Mouse (Mus musculus) spleen, adult 12 weeks (tissue): Measurements from ENCODE around the gene Nectin2.

Experiments used
- DNase-seq: peaks from one replicate; pipeline ENCODE4 v3.0.0; 2022; ENCODE audit warnings: low spot score

Gene Nectin2

GRCm38 (mm10) chr7:19743791-19744190 is 6.5 kb downstream of the Nectin2 start:
- DNase-seq: no peak

DNA sequence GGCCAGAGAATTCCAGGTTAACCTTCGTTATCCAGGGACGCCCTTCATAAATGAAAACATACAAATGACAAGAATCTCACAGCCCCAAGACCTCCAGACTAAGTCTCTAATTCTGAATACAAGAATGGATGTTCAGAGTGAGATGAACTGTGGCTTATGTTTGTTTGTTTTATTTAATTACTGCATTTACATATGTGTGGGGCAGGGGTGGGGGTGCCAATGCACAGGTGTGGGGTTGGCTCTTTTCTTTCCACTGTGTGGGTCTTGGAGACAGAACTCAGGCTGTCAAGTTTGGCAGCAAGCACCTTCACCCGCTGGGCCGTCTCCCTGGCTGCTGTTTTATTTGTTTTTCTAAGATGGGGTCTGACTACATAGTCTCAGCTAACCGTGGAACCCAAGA is 7.8 kb downstream of the Nectin2 start:
- no peak for DNase-seq

DNA sequence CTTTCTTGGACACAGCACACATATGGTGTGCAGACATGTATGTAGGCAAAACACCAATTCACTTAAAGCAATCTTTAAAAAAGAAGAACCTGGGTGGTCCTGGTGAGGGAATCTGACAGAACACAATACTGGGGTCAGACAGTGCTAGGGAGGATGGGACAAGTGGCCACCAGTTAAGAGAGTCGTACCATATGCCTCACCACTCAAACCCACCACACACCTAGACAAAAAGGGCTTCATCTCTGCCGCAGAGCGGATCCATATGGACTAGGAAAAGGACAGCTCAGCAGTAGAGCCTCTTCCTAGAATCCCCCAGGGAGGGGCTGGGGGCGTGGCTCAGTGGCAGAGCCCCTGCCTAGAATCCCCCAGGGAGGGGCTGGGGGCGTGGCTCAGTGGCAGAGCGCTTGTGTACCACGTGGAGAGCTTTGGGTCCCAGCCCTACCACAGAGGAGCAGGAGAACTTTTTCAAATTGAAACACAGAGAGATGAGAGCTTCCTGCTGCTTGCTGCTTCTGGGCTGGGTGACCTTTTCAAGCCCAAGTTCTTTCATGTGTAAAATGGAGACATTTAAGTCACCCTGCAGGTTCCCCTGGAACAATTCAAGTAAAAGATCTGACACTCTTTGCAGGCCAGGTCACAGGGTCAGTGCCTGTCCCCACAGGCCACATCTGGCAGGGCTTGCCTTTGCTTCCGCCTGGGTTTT is 8.8 kb downstream of the Nectin2 start:
- no peak for DNase-seq

GRCm38 (mm10) chr7:19740269-19740668 is 10.0 kb downstream of the Nectin2 start:
- no peak for DNase-seq

DNA sequence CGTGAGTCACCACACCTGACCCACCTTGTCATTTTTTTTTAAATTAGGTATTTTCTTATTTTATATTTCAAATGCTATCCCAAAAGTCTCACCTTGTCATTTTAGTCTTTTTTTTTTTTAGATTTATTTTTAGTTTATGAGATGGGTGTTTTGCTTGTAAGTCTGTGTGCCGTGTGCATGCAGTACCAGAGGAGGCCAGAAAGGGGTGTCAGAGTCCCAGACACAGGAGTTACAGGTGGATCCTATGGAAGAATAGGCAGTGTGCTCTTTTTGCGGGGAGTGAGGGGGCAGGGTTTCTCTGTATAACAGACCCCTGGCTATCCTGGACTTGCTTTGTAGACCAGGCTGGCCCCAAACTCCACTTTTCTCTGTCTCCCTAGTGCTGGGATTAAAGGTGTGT is 11.5 kb downstream of the Nectin2 start:
- DNase-seq: no peak

DNA sequence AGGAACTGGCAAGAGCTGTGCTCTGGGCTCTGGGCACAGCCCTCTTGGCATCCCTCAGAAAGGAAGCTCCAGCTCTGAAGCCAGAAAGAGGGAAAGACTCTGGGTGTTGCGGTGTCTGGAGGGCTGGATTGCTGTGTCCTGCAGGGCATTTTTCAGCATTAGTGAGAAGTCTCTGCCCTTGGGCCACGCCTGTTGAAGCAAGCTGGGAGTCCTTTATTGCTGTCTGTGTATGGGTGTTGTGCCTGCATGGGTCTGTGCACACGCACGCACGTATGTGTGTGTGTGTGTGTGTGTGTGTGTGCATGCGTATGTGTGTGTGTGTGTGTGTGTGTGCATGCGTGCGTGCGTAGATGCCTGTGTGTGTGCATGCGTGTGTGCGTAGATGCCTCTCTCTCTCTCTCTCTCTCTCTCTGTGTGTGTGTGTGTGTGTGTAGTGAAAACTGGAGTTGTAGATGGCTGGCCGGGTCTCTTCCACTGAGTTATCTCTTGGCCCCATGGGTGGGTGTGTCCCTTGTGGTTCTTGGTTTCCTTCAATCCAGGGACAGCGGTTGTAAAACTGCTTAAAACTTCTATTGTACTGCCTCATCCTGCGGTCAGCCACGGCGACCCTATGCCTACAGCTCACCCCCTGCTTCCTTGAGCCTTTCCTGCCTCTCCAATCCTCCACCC is 13.8 kb downstream of the Nectin2 start:
- no peak for DNase-seq

DNA sequence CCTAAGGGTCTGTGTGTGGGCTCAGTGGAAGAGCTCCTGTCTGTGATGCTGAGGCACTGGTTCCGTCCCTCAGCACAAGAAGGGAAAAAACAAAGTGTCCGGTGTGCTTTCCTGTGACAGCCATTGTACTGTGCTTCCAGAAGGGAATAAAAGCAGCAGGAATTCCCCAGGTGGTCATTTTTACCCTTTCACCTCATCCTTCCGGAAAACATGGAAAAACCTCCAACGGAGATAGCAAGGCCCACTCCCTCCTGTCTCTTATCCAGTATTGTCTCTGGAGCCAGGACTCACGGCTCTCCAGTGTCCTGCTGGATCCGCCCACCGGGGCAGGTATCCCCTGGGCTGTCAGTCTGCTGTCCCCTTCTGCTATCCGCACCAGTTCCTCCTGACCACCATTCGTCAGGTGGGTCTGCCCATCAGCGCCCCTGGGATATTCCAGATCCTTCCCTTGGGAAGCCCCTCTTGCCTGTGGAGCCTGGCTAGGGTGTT is 16.1 kb downstream of the Nectin2 start:
- no peak for DNase-seq

DNA sequence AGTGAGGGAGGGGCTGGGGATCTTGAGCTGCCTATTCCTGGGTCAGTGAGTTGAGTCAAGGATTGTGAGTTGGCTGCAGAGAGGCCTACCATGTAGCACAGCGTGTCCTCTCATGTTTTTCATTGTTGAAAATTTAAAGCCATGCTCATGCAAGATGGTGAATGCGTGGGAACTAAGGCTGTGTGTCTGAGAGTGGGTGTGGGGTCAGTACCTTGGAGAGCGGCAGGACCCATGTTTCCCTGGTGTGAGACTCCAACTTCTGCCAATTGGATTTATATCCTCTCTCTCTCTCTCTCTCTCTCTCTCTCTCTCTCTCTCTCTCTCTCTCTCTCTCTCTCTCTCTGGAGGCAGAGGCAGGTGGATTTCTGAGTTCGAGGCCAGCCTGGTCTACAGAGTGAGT is 23.7 kb downstream of the Nectin2 start:
- DNase-seq: no peak

- DNase-seq: no peak
Observed at GRCm38 (mm10) chr7:19724167-19724566, 26.1 kb downstream of the Nectin2 start.

DNA sequence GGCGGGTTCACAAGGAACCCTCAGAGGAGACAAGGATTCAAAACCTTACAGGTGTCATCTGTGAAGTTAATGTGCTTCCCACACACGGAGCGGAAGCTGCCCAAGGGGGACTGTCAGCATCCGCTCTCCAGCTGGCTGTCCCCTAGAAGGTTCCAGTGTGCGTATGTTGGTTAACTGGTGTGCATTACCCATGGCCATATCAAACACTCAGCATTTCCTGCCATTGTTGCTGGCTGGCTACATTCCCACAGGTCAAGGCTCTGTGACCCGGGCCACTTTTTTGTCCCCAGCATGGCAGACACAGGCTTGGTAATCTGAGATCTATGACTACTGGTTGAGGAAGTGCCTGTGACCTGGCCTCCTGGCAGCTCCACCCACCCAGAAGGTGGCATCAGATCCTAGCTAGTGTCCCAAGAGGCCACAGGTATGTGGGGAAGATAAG is 27.5 kb downstream of the Nectin2 start:
- no peak for DNase-seq

DNA sequence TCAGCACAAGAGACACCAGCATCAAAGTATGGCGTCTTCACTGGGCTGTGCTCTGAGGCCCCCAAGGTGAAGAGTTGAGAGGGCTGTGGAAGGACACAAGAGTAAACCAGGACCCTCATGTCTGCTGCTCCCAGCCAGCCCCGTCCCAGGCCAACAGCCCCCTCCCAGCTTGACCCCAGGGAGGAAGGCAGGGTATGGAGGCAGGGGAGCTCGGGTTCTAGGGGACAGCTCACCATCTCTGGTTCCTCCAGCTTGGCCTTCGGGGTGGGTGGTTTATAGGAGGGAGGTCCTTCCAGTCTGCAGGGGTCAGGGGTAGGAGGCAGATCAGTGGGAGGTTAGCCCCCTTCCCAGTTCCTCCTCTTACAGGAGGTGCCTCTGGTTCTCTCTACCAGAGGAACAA is 31.1 kb downstream of the Nectin2 start:
- no peak for DNase-seq

DNA sequence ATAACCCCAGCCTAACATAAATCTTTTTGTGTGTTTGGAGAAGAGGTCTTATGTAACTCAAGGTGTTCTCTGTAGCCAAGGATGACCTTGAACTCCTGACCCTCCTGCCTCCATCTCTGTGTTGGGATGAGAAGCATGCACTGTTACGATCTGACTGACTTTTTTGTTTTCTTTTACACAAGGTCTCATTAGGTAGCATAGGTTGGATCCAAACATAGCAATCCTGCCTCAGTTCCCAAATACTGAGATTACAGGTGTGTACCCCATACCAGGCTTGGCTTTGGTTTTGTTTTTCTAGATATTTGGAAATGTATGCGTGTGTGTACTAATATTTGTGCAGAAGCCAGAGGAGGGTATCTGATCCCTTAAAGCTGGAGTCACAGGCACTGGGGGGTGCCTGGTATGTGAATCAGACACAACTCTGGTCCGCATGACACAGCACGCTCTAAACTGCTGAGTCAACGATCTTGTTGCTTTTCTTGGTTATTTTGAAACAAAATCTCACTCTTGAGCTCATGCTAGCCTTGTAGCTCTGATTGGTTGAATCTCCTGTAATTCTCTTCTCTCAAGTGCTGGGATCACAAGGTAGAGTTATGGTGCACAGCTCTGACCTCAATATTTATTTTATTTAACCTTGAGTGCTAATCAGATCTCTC is 31.9 kb downstream of the Nectin2 start:
- no peak for DNase-seq

DNA sequence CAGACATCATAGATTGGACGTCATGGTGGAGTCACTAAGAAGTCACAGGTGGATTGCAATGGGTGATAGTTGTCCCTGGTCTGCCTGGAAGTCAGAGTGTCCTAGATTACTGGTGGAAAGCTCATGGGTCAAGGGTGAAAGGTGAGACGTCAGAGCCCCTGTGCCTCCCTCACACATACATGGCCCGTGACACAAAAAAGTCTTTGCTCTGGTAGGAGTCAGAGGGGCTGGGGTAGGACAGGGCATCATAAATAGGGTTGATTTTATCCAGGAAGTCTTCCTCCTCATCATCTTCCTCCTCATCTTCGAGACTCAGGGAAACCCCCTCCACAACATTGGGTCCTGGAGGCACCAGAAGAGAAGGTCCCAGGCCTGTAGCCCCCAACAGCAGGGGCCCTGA is 32.9 kb downstream of the Nectin2 start:
- no peak for DNase-seq

- no peak for DNase-seq
Observed at GRCm38 (mm10) chr7:19716822-19717221, 33.5 kb downstream of the Nectin2 start.

GRCm38 (mm10) chr7:19716055-19716682 is 34.1 kb downstream of the Nectin2 start:
- no peak for DNase-seq

DNA sequence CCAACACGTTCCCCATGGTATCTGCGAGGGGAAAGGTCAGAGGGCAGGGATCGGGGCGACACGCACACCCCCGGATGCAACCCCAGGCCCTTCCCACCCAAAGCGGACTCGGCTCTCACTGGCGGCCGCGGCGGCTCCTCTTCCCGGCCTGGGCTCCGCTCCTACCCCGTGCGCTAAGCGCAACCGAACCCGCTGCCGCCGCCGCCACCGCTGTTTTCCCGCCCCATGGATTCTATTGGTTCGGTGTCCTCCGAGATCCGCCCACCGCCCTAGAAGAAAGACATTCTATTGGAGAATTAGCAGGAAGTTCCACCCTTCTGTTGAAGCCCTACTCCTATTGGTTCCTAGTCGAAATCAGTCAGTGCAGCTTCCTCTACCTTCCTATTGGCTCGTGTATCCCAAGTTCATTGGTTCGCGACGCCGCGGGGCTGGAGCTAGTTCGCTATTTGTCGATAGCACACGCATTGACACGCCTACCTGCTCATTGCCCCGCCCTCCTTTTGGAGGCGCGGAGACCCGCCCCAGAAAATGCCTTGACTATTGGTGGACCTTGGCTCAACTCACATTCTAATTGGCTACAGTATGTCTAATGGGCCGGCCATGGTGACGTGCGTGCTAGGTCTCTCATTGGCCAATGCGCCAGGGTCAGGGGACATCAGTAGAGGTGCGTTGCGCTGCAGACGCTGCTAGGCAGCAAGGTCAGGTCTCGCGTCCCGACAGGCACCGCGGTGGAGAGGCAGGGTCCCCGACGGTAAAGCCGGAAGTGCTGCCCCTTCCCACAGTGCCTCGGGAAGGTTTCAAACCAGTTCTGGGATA is 34.8 kb downstream of the Nectin2 start, which contains the start of gene Tomm40:
Tomm40 (minus strand) TSS at position 200 of the 816 bp plus-strand sequence.
- peak; percentile 99 for DNase-seq

GRCm38 (mm10) chr7:19714836-19715235 is 35.4 kb downstream of the Nectin2 start:
- no peak for DNase-seq

- no peak for DNase-seq
Observed at GRCm38 (mm10) chr7:19713598-19713997, 36.7 kb downstream of the Nectin2 start.

DNA sequence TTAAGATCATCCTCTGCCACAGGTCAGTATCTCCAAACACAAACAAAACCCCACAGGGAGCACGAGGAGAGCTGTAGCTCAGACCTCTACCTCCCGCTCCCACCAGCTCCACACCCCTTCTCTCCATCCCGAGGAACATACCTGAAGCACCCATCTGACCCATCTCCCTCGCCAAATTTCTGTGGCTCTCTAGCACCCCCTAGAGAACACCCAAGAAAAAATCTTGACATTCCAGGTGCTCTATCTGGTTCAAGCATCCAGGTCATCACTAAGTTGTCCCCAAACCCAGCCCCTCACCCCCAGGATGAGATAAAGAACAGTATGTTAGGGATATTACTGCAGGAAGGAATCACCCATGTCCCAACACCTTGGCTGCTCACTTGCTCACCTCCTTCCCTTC is 37.1 kb downstream of the Nectin2 start:
- no peak for DNase-seq

GRCm38 (mm10) chr7:19712414-19712813 is 37.9 kb downstream of the Nectin2 start:
- DNase-seq: no peak

- no peak for DNase-seq
Observed at GRCm38 (mm10) chr7:19710650-19711049, 39.6 kb downstream of the Nectin2 start.

DNA sequence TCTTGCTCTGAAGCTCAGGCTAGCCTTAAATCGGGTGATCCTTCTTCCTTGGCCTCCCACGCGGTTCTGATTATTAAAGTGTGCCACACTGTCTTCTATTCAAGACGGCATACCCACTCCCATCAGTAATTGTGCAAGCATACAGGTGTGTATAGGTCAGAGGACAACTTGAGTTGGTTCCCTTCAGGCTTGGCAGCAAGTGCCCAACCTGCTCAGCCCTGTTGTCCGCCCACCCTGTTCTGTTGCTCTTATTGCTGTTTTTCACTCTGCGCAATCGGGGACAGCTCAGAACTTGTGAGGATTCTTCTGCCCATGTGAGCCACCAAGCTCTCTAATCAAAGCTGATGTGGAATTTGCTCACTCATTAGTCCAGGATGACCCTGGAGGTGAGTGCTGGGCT is 45.0 kb downstream of the Nectin2 start:
- no peak for DNase-seq
